Mouse (Mus musculus) natural killer cell, adult 2 months (primary cell): ENCODE measurements at regions not wholly inside any gene's neighbourhood (a gene's known extent, or its start where the extent isn't known, plus 50 kb on each side); places are given as distances from the start of the nearest gene placed in this dataset.
A peak's percentile ranks its signal among the peaks of the same experiment; 100 is the strongest.

Experiments used
- DNase-seq, 2 experiments: peaks; one replicate each; pipeline ENCODE4 v3.0.0; 2022; ENCODE audit warnings: low spot score in 2 of 2

GRCm38 (mm10) chr10:91314441-91314840 is 133.3 kb upstream of the Tmpo start:
- DNase-seq = no peak

- DNase-seq = no peak
Measured at GRCm38 (mm10) chr10:91313316-91313715, 132.2 kb upstream of the Tmpo start.

- no peak for DNase-seq
Measured at GRCm38 (mm10) chr10:91312913-91313312, 131.8 kb upstream of the Tmpo start.

- DNase-seq = no peak
Measured at GRCm38 (mm10) chr10:91300067-91300466, 119.0 kb upstream of the Tmpo start.

GRCm38 (mm10) chr10:91297792-91298460 is 116.8 kb upstream of the Tmpo start:
- DNase-seq = no peak

- no peak for DNase-seq
Measured at GRCm38 (mm10) chr10:91295345-91295744, 114.2 kb upstream of the Tmpo start.

- no peak for DNase-seq
Measured at GRCm38 (mm10) chr10:91293226-91293625, 112.1 kb upstream of the Tmpo start.

- DNase-seq = no peak
Measured at GRCm38 (mm10) chr10:91284259-91284658, 103.1 kb upstream of the Tmpo start.

GRCm38 (mm10) chr10:91270955-91271741 is 90.0 kb upstream of the Tmpo start:
- peak; percentile 77 to 82 for DNase-seq

- DNase-seq = peak; percentile 71 to 78
Measured at GRCm38 (mm10) chr10:91270268-91270954, 89.3 kb upstream of the Tmpo start.

- DNase-seq = no peak
Measured at GRCm38 (mm10) chr10:91267886-91268285, 86.8 kb upstream of the Tmpo start.

- DNase-seq = no peak
Measured at GRCm38 (mm10) chr10:91260416-91260815, 79.3 kb upstream of the Tmpo start.

- DNase-seq = no peak
Measured at GRCm38 (mm10) chr10:91249681-91250195, 68.6 kb upstream of the Tmpo start.

- DNase-seq = no peak
Measured at GRCm38 (mm10) chr10:91244297-91244696, 63.2 kb upstream of the Tmpo start.

- no peak for DNase-seq
Measured at GRCm38 (mm10) chr10:91242491-91243046, 61.5 kb upstream of the Tmpo start.

GRCm38 (mm10) chr10:91241611-91242005 is 60.5 kb upstream of the Tmpo start:
- no peak for DNase-seq

GRCm38 (mm10) chr10:91240856-91241610 is 59.9 kb upstream of the Tmpo start:
- DNase-seq = no peak

GRCm38 (mm10) chr10:91240320-91240719 is 59.2 kb upstream of the Tmpo start:
- no peak for DNase-seq

GRCm38 (mm10) chr10:91236844-91237243 is 55.7 kb upstream of the Tmpo start:
- no peak for DNase-seq

- DNase-seq = no peak
Measured at GRCm38 (mm10) chr10:91234709-91235108, 53.6 kb upstream of the Tmpo start.
